Mouse (Mus musculus): ENCODE data around the gene Gm597. TPM values are rescaled to one million over a fixed set of nuclear protein-coding genes. Genes with fewer than 3 reads are reported as not detected.

Gm597 gene
- polyA plus RNA-seq (2014; fragmentation: Illumina TruSeq; extraction: RNeasy Lipid Tissue Mini Kit (QIAGEN cat#74804); ENCODE audit: low read depth, low replicate concordance), result not detected

DNA sequence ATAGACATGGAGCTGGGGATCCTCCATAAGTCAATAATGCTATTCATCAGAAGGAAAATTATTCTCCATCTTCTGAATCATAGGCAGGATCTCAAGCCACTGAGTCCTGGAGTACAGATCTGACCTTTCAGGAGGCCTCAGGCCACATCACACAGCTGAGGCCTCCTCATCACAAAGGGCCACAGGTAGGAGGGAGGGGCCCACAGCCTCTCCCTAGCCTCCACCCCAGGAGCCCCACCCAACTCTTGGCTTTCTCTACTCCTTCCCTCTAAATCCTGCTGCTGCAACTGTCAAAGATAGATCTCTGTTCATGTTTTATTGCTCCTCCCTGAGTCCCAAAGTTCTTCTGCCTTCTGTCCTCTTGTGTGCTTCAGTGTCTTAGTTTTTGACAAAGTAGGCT is at the start of gene Gm597:
Gene Gm597 (minus strand): TSS at position 101 of the 400 bp plus-strand sequence.

